Mouse (Mus musculus) midbrain, embryonic 10.5 days (tissue): ENCODE results near the gene Pigp. TPM values are rescaled to one million over a fixed set of nuclear protein-coding genes. Genes with fewer than 3 reads are reported as not detected.

ENCODE experiments used
- polyA plus RNA-seq: library from polyadenylated mRNA; unstranded; fragments of >200 nt; fragmentation: Nextera tagmentation; extraction: Ambion mirVana; gene quantifications from 2 replicates; pipeline ENCODE4 v1.2.1, GENCODE M21; 2016

Gene Pigp
- polyA plus RNA-seq, 1 experiment from 2014 or later = 104 TPM

Other genes with a start within 250 kb of the Pigp start
- 12.6 and 13.1 TPM in 2 replicates for gene Hlcs, start 58.3 kb downstream of the Pigp start, polyA plus RNA-seq
- 6.1 and 6.2 TPM in 2 replicates for gene Ripply3, start 43.4 kb downstream of the Pigp start, polyA plus RNA-seq
- gene Ttc3, start 1.2 kb downstream of the Pigp start, polyA plus RNA-seq = 327 and 391 TPM in 2 replicates
- gene Vps26c, start 155.0 kb upstream of the Pigp start, polyA plus RNA-seq = 63.4 and 64.3 TPM in 2 replicates
- gene Dyrk1a, start 198.2 kb upstream of the Pigp start, polyA plus RNA-seq = 9.6 and 10.1 TPM in 2 replicates